Mouse (Mus musculus) lung, postnatal 4 days (tissue): ENCODE measurements around the gene Upk3a.
"Not testable (repeated sequence)": the region's sequence is repeated elsewhere in the genome, so short reads cannot be mapped to it uniquely, and the experiment has no call there.

Experiments used
- DNase-seq, 2 experiments: peaks; one replicate each; pipeline ENCODE4 v3.0.0; 2021

The Upk3a gene

GRCm38 (mm10) chr15:85000984-85001982 lies 15.7 kb upstream of the Upk3a start:
- peak; percentile 84 to 87 for DNase-seq

- no peak for DNase-seq
Observed at GRCm38 (mm10) chr15:85009666-85010065, 7.3 kb upstream of the Upk3a start.

DNA sequence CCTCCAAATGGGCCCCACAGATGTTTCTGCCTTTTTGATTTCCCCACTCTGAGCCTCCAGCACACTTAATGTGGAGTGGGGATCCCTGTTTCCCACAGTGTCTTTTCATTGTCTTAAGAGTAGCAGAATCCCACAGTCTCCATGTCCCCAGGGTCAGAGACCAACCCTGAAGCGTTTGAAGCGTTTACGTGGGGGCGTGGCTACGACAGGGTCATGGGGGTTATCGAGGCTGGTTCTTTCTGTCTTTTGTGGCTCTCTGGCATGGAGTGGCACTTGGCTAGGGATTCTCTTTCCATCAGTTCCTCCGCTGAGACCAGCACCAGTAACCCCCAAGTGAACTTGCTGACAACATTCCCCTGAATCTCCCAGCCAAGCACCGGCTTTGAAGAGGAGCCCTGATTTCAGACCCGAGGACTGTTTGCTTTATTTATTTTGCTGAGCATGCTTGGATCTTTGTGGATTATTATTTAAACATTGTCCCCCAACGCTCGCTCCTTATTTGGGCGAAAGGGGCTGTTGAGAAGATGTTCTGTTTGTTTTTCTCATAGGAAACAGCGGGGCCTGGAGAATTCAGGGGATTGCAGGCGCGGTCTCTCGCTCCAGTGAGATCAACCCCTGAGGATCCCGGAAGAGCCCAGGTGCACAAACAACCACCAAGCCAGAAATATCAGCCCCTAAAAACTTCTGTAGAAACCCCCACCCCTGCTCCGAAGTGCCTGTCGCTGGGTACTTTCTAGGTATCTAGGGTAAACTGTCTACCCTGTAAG lies 4.9 kb upstream of the Upk3a start:
- peak; percentile 49 to 72 for DNase-seq

- DNase-seq: peak; percentile 46 to 49
Observed at GRCm38 (mm10) chr15:85012662-85013054, 4.3 kb upstream of the Upk3a start.

DNA sequence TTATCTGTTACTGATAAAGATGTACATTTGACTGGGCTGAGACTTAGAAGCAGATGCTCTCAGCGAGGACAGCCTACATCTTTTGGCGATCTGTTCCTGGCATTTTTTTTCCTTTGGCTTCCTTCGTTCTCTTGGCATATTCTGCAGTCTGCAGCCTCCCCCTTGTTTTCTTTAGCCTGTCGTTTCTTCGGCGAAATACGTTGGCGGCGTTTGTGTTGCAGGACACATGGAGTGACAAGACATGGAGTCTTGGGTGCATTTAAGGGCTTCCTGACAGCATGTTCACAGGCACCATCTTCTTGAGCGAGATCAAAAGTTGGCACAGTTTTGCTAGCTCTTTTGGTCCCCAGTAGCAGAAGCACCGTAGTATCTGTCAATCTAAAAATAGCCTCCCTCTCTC lies 1.2 kb upstream of the Upk3a start:
- DNase-seq: peak; percentile 28 to 39

DNA sequence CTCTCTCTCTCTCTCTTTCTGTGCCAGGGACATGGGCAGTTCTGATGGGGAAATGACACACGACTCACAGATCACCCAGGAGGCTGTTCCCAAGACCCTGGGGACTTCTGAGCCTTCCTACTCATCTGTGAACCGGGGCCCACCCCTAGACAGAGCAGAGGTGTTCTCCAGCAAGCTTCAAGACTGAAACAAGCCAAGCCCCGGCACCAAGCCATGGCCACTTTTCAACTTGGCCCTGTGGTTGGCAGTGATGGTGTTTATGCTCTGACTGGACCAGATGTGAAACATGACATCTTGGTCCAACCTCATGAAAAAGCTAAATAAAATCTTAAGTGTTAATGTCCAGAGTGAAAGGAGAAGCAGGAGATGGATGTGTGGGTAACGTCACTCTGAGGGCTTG lies 5.3 kb downstream of the Upk3a start:
- peak in 1 of 2 experiments; percentile 65 for DNase-seq

- DNase-seq: no peak
Observed at GRCm38 (mm10) chr15:85026197-85026596, 9.3 kb downstream of the Upk3a start.

DNA sequence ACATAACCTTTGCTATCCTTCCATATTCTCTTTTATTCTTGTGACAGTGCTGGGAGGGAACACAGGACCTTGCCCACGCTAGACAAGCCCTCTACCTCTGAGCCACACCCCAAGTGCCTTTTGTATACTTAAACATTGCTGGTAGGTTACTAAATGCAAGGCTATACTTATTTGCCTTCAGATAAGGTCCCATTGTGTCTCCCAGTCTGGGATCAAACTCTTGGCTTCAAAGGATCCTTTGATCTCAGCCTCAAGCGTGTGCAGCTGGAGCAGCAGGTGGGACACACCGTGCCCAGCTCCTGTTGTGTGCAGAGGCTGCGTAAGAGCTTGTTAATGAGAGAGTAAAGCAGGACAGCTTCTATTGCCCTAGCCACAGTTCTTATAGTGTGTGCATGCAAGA lies 10.8 kb downstream of the Upk3a start:
- no peak for DNase-seq

DNA sequence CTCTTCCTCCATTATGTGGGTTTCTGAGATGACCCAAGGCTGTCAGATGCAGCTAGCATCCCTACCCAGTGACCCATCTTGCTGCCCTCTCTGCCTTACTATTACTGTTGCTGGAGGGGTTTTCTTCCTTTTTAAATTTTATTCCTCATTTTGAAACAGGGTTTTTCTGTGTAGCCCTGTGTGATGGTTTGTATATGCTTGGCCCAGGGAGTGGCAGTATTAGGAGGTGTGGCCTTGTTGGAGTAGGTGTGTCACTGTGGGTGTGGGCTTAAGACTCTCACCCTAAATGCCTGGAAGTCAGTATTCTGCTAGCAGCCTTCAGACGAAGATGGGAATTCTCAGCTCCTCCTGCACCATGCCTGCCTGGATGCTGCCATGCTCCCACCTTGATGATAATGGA lies 11.7 kb downstream of the Upk3a start, which contains the start of gene Fam118a:
TSS of gene Fam118a (plus strand) at position 301 of the 400 bp plus-strand sequence.
- DNase-seq: not testable (repeated sequence)

DNA sequence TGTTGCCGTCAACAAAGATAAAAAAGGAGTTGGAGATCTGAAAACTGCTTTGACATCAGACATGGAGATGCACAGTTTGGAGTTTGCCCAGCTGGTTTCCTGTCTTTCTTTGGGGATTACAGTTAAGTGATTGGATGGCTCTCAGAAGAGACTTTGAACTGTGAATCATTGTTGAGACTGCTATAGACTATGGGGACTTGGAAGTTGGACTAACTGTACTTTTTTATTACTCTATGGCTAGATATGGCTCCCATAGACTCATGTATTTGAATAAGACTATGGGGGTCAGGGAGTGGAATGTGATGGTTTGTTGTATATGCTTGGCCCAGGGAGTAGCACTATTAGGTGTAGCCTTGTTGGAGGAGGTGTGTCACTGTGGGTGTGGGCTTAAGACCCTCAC lies 13.7 kb downstream of the Upk3a start:
- not testable (repeated sequence) for DNase-seq

- DNase-seq: peak; percentile 52 to 63
Observed at GRCm38 (mm10) chr15:85031866-85032265, 14.9 kb downstream of the Upk3a start.

- DNase-seq: peak; percentile 24 to 52
Observed at GRCm38 (mm10) chr15:85033916-85034315, 17.0 kb downstream of the Upk3a start.

- DNase-seq: peak; percentile 98 to 99
Observed at GRCm38 (mm10) chr15:85036566-85037342, 19.8 kb downstream of the Upk3a start.

GRCm38 (mm10) chr15:85037343-85037690 lies 20.4 kb downstream of the Upk3a start:
- no peak for DNase-seq

- peak in 1 of 2 experiments; percentile 23 for DNase-seq
Observed at GRCm38 (mm10) chr15:85041546-85042225, 24.7 kb downstream of the Upk3a start.

GRCm38 (mm10) chr15:85042361-85042954 lies 25.5 kb downstream of the Upk3a start:
- peak; percentile 83 to 87 for DNase-seq

DNA sequence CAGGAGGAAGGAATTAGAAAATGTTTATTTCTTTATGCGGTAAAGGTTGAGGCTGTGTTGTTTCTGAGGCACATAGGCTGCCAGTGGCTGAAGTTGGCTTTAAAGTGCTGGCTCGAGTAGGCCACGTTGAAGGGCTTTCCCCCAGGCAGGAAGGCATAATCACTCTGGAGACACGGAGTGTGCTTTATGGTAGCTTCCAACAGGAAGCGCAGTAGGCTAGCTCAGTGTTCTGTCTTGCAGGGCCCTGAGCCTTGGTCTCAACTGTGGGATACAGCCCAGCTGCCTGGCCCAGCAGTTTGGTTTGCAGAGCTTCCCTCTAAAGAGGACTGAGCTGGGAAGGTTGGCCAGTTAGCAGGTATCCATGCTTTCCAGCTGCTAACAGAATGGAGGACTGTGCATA lies 26.2 kb downstream of the Upk3a start:
- DNase-seq: no peak

- no peak for DNase-seq
Observed at GRCm38 (mm10) chr15:85043761-85044160, 26.8 kb downstream of the Upk3a start.

DNA sequence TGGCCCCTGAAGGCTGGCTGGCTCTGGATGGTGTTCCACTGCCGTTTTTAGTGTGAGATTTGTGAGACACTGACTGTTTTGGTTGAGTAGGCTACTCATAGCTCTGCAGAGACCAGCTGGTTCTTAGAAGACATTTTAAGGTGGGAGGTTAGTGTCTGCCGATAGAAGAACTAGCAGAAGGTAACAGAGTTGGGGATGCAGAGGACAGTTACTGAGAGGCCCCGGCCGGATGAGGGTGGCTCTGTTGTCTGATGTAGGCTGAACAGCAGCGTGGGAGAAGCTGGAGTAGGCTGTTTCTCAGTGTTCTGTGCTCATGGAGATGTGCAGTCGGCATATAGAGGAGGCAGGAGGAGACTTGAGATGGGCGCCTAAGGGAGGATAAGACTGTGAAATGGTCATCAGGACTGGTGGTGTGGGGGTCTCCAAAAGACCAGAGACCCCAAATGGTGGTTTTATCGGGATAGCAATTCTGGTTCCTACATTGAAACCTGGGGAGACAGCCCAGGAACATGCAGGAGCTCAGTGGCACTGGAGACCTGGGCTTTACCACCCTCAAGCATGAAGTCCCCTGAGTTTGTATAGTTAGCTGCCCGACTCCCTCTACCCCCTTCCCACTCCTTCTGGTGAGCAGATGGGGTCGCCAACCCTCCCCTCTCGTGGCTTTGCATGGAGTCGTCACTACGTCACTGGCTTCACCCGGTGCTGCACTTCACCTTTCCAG lies 29.4 kb downstream of the Upk3a start:
- DNase-seq: no peak

DNA sequence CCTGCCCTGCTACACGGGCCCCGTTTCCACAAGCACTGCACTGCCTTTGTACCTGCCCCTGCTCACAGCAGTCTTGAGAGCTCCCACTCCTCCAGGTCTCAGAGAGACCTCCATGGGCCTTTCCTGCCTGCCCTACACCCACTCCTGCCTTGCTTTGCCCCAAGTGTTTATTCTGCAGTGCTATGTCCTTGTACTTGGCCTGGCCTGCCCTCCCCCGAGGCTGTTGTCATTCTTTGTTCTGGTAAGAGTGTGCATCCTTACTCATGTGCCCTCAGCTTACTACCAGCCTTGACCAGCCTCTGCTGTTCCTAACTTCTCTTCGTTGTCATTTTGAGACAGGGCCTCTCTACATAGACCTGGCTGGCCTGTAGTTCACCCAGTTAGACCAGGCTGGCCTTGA lies 30.9 kb downstream of the Upk3a start:
- DNase-seq: no peak

DNA sequence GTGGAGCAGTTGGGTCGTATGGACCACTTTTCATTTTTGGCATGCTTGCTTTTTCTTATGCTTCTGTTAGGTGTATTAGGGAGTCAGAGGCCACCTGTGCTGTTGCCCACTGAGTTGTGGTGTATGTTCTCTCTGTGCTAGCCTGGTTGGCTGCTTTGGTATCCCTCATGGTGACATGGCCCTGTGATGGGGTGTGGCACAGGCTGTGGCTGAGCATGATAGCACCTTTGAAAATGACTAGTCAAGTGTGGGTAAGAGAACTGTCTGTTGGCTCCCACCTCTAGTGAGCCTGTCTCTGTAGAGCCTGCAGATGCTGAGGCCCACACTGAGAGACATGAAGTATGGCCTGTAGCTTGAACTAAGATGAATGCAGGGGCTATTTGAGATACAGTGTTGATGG lies 32.8 kb downstream of the Upk3a start:
- DNase-seq: no peak
